Mouse (Mus musculus) embryonic facial prominence, embryonic 10.5 days (tissue): ENCODE data around the gene Gm30083. TPM values are rescaled to one million over a fixed set of nuclear protein-coding genes. Genes with fewer than 3 reads are reported as not detected.

ENCODE experiments used
- DNase-seq: peaks from one replicate; pipeline ENCODE4 v3.0.0-alpha.2; 2017; ENCODE audit warnings: low spot score
- H3K27ac ChIP-seq: fragments of 300-500 bp; sonication (generic); replicated peaks from 2 replicates; pipeline ENCODE4 v1.5.1; 2016; ENCODE audit warnings: mild to moderate bottlenecking
- H3K27me3 ChIP-seq: fragments of 300-500 bp; sonication (generic); replicated peaks from 2 replicates; pipeline ENCODE4 v1.6.1; 2016; ENCODE audit warnings: low read depth, mild to moderate bottlenecking; ENCODE audit not compliant: poor library complexity, severe bottlenecking
- H3K36me3 ChIP-seq: fragments of 300-500 bp; sonication (generic); replicated peaks from 2 replicates; pipeline ENCODE4 v1.6.1; 2016; ENCODE audit warnings: mild to moderate bottlenecking, moderate library complexity
- H3K4me1 ChIP-seq: fragments of 300-500 bp; sonication (generic); 2 replicates; pipeline ENCODE4 v1.6.1; 2016
- H3K4me3 ChIP-seq: fragments of 300-500 bp; sonication (generic); 2 replicates; pipeline ENCODE4 v1.5.1; 2016; ENCODE audit warnings: mild to moderate bottlenecking, moderate library complexity
- H3K9me3 ChIP-seq: fragments of 300-500 bp; sonication (generic); 2 replicates; pipeline ENCODE4 v1.6.1; 2016; ENCODE audit warnings: mild to moderate bottlenecking
- WGBS: fragments of 180-500 bp; shearing (Covaris S2); methylation state at CpG from one replicate; pipeline ENCODE4 v1.1.7; 2016; 5-methylcytosine and 5-hydroxymethylcytosine counted together
- polyA plus RNA-seq: library from polyadenylated mRNA; unstranded; fragments of >200 nt; fragmentation: Nextera tagmentation; extraction: Ambion mirVana; gene quantifications from 2 replicates; pipeline ENCODE4 v1.2.1, GENCODE M21; 2016

Gm30083 gene
- not detected in 2 replicates for polyA plus RNA-seq

GRCm38 (mm10) chr14:34015063-34015462, at the start of gene Gm30083:
Gene Gm30083, minus strand, starts transcription at chr14:34015182.
- H3K4me3 ChIP-seq = no peak within 1 kb of the TSS
- no peaks in the 10 kb centered on the region for H3K4me1 ChIP-seq
- no peak within 1 kb of the TSS for H3K27ac ChIP-seq
- no peak for DNase-seq
- no peaks in the 10 kb centered on the region for H3K27me3 ChIP-seq
- H3K9me3 ChIP-seq = no peaks in the 10 kb centered on the region
- no peaks in the 10 kb centered on the region for H3K36me3 ChIP-seq
- WGBS = 85% methylated on average over 3 of the region's 3 CpGs

- Histone ChIP-seq H3K4me1 (no peaks in the 10 kb centered on the region), H3K9me3 (no peaks in the 10 kb centered on the region), H3K27me3 (no peaks in the 10 kb centered on the region), H3K4me3 (no peak within 1 kb of the TSS), H3K27ac (no peak within 1 kb of the TSS), H3K36me3 (no peaks in the 10 kb centered on the region)
- 91% methylated on average over 6 of the region's 6 CpGs for WGBS
- DNase-seq = no peak
Measured at GRCm38 (mm10) chr14:34052516-34052915, 37.5 kb upstream of the Gm30083 start, which contains the start of gene Antxrl. Gene Antxrl, plus strand, starts transcription at chr14:34052707.

- Histone ChIP-seq H3K27ac (no peak overlapping the region), H3K36me3 (no peaks in the 10 kb centered on the region), H3K27me3 (no peaks in the 10 kb centered on the region), H3K9me3 (no peaks in the 10 kb centered on the region), H3K4me1 (no peaks in the 10 kb centered on the region), H3K4me3 (no peak overlapping the region)
- 83% methylated on average over 5 of the region's 5 CpGs for WGBS
- no peak for DNase-seq
Measured at GRCm38 (mm10) chr14:34050101-34050779, 35.3 kb upstream of the Gm30083 start.

- H3K4me1 ChIP-seq = no peaks in the 10 kb centered on the region
- no peak overlapping the region for H3K27ac ChIP-seq
- H3K36me3 ChIP-seq = no peaks in the 10 kb centered on the region
- no peak for DNase-seq
- no peaks in the 10 kb centered on the region for H3K27me3 ChIP-seq
- 63% methylated on average over 3 of the region's 3 CpGs for WGBS
- H3K9me3 ChIP-seq = no peaks in the 10 kb centered on the region
- H3K4me3 ChIP-seq = no peak overlapping the region
Measured at GRCm38 (mm10) chr14:34043341-34043740, 28.4 kb upstream of the Gm30083 start.

GRCm38 (mm10) chr14:34041241-34041640, 26.3 kb upstream of the Gm30083 start:
- H3K4me3 ChIP-seq = no peak overlapping the region
- no peaks in the 10 kb centered on the region for H3K4me1 ChIP-seq
- H3K27me3 ChIP-seq = no peaks in the 10 kb centered on the region
- H3K9me3 ChIP-seq = no peaks in the 10 kb centered on the region
- DNase-seq = no peak
- 84% methylated on average over 4 of the region's 4 CpGs for WGBS
- H3K36me3 ChIP-seq = no peaks in the 10 kb centered on the region
- H3K27ac ChIP-seq = no peak overlapping the region

GRCm38 (mm10) chr14:34033841-34034610, 19.0 kb upstream of the Gm30083 start:
- Histone ChIP-seq H3K27ac (no peak overlapping the region), H3K27me3 (no peaks in the 10 kb centered on the region), H3K4me1 (no peaks in the 10 kb centered on the region), H3K36me3 (no peaks in the 10 kb centered on the region), H3K9me3 (no peaks in the 10 kb centered on the region), H3K4me3 (no peak overlapping the region)
- 89% methylated on average over 8 of the region's 8 CpGs for WGBS
- no peak for DNase-seq

GRCm38 (mm10) chr14:34026710-34027109, 11.7 kb upstream of the Gm30083 start:
- Histone ChIP-seq H3K36me3 (no peaks in the 10 kb centered on the region), H3K4me3 (no peak overlapping the region), H3K27ac (no peak overlapping the region), H3K4me1 (no peaks in the 10 kb centered on the region), H3K27me3 (no peaks in the 10 kb centered on the region), H3K9me3 (peaks cover 7% of the 10 kb centered on the region; the same call in 1 of the 2 replicates)
- 77% methylated on average over 2 of the region's 2 CpGs for WGBS
- DNase-seq = no peak

- no peaks in the 10 kb centered on the region for H3K27me3 ChIP-seq
- no peak overlapping the region for H3K4me3 ChIP-seq
- 85% methylated on average over 2 of the region's 2 CpGs for WGBS
- H3K36me3 ChIP-seq = no peaks in the 10 kb centered on the region
- no peak overlapping the region for H3K27ac ChIP-seq
- H3K9me3 ChIP-seq = no peaks in the 10 kb centered on the region
- DNase-seq = no peak
- no peaks in the 10 kb centered on the region for H3K4me1 ChIP-seq
Measured at GRCm38 (mm10) chr14:34016938-34017337, 2.0 kb upstream of the Gm30083 start.

GRCm38 (mm10) chr14:34016381-34016780, 1.4 kb upstream of the Gm30083 start, which contains the start of gene Gm5460:
Gene Gm5460, plus strand, starts transcription at chr14:34016758.
- Histone ChIP-seq H3K27me3 (no peaks in the 10 kb centered on the region), H3K36me3 (no peaks in the 10 kb centered on the region), H3K4me1 (no peaks in the 10 kb centered on the region), H3K4me3 (no peak within 1 kb of the TSS), H3K27ac (no peak within 1 kb of the TSS), H3K9me3 (no peaks in the 10 kb centered on the region)
- DNase-seq = no peak
- 94% methylated on average over 4 of the region's 4 CpGs for WGBS

- 0 out of 2 replicates have a peak, but pooled peaks cover 3% of the 10 kb centered on the region for H3K4me1 ChIP-seq
- H3K4me3 ChIP-seq = no peak overlapping the region
- no peaks in the 10 kb centered on the region for H3K27me3 ChIP-seq
- H3K9me3 ChIP-seq = no peaks in the 10 kb centered on the region
- no peaks in the 10 kb centered on the region for H3K36me3 ChIP-seq
- H3K27ac ChIP-seq = no peak overlapping the region
- 92% methylated on average over 5 of the region's 5 CpGs for WGBS
- DNase-seq = no peak
Measured at GRCm38 (mm10) chr14:34002358-34002757, 12.6 kb downstream of the Gm30083 start.

- Histone ChIP-seq H3K4me1 (0 out of 2 replicates have a peak, but pooled peaks cover 9% of the 10 kb centered on the region), H3K36me3 (no peaks in the 10 kb centered on the region), H3K27ac (no peak overlapping the region)
Measured at GRCm38 (mm10) chr14:34001445-34001844, 13.5 kb downstream of the Gm30083 start.

GRCm38 (mm10) chr14:34000076-34000475, 14.9 kb downstream of the Gm30083 start:
- H3K4me3 ChIP-seq = no peak overlapping the region
- H3K4me1 ChIP-seq = 0 out of 2 replicates have a peak, but pooled peaks cover 9% of the 10 kb centered on the region
- H3K36me3 ChIP-seq = no peaks in the 10 kb centered on the region
- H3K27ac ChIP-seq = no peak overlapping the region
- H3K9me3 ChIP-seq = no peaks in the 10 kb centered on the region
- no peak for DNase-seq
- H3K27me3 ChIP-seq = no peaks in the 10 kb centered on the region

More at GRCm38 (mm10) chr14:34001445-34001844, 13.5 kb downstream of the Gm30083 start:
- H3K4me3 ChIP-seq = no peak overlapping the region
- DNase-seq = no peak
- no peaks in the 10 kb centered on the region for H3K9me3 ChIP-seq
- no peaks in the 10 kb centered on the region for H3K27me3 ChIP-seq

- no peak for DNase-seq
Measured at GRCm38 (mm10) chr14:33997427-33997826, 17.6 kb downstream of the Gm30083 start.

More at GRCm38 (mm10) chr14:33997427-33997826, 17.6 kb downstream of the Gm30083 start:
- Histone ChIP-seq H3K4me3 (no peak overlapping the region), H3K36me3 (no peaks in the 10 kb centered on the region), H3K27me3 (no peaks in the 10 kb centered on the region), H3K4me1 (0 out of 2 replicates have a peak, but pooled peaks cover 9% of the 10 kb centered on the region), H3K9me3 (no peaks in the 10 kb centered on the region), H3K27ac (no peak overlapping the region)
- whole genome bisulfite sequencing = 55% methylated on average over 6 of the region's 6 CpGs
